Mouse (Mus musculus): ENCODE results near the gene Dynlt1b. TPM values are rescaled to one million over a fixed set of nuclear protein-coding genes. Genes with fewer than 3 reads are reported as not detected.
A peak's percentile ranks its signal among the peaks of the same experiment; 100 is the strongest.
"Not testable (repeated sequence)": the region's sequence is repeated elsewhere in the genome, so short reads cannot be mapped to it uniquely, and the experiment has no call there.

The Dynlt1b gene
- total RNA-seq, 1 experiment from 2014 or later, result 180 TPM

DNA sequence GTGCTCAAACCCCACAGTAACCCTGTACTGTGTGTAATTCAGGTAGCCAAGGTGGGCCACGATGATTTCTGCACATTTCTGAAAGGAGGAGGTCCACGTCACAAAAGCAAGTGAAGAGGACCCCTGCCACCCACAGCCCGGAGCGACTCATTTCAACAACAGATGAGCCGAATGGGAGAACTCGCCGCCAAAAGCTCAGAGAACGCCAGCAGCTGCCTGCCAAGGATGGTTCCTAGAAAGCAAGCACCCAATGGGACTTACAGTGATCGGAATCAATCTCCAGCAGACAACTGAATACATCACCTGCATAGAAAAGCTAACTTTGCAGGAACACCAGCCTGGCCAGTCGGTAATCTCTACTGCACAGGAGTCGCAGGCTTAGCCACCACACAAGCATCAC, 22.8 kb downstream of the Dynlt1b start:
- ATAC-seq (ENCODE audit: extremely low read depth, insufficient number of reproducible peaks, low FRiP score, poor library complexity, severe bottlenecking), result not testable (repeated sequence)

DNA sequence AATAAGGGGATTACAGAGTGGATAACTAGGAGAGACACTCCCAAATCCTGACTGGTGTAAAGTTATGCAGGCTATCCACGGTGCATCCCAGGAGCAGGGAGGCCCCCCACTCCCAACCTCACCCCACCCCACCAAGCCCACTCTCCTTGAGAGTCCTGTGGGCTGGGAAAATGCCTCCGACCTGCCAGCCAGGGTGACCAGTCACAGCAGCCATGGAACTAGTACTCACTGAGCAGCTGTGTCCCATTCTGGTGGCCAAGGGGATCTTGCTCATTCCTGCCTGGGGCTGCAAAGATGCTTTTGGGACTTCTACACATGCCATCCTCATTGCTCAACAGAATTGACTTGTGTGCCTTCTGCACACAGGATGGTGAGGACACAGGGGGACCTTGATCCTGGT, 24.8 kb downstream of the Dynlt1b start:
- ATAC-seq (ENCODE audit: extremely low read depth, insufficient number of reproducible peaks, low FRiP score, poor library complexity, severe bottlenecking), result not testable (repeated sequence)

DNA sequence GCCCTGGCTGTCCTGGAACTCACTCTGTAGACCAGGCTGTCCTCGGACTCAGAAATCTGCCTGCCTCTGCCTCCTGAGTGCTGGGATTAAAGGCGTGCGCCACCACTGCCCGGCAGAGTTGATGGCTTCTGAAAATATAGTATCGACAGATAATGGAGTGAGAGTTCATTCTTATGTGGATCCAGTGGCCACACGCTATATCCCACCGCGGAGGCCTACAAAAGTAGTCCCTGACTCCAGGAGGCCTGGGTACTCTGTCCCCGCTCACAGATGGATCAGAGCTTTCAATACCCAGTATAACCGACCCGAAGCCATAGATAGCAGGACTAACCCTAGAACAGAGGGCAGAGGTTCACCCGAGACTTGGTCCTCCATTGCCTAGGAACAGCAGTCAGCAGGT, 26.0 kb downstream of the Dynlt1b start:
- ATAC-seq (ENCODE audit: extremely low read depth, insufficient number of reproducible peaks, low FRiP score, poor library complexity, severe bottlenecking), result not testable (repeated sequence)

DNA sequence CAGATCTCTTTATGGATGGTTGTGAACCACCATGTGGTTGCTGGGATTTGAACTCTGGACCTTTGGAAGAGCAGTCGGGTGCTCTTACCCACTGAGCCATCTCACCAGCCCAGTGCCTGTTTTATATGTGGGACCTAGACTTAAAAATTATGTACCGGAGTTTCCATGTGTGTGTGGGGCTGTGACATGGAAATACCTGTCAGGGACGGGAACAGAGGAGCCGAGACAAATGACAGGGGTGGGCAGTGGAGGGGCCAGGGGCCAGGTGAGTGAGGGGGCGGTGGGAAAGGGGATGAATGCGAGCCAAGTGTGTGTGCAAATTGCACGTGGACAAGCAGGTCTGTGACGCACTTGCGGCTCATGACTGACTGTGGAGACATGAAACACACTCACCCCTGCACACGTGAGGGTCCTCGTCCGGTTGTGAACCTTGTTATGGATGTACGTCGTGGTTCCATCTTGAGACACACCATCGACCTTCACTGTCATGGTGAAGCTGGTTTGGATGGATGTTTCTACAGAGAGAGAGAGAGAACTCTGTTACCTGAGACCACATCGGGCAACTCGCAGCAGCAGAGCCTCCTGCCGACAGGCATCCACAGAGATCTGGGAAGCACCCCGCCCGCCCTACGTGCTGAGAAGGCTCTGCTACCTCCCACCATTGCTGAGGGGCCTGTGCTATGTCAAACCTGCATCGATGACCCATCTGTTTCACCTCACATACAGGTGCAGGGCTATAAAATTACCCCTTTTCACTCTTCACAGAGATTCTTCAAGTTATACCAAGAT, 26.9 kb downstream of the Dynlt1b start:
- not testable (repeated sequence) for ATAC-seq (ENCODE audit: extremely low read depth, insufficient number of reproducible peaks, low FRiP score, poor library complexity, severe bottlenecking)

DNA sequence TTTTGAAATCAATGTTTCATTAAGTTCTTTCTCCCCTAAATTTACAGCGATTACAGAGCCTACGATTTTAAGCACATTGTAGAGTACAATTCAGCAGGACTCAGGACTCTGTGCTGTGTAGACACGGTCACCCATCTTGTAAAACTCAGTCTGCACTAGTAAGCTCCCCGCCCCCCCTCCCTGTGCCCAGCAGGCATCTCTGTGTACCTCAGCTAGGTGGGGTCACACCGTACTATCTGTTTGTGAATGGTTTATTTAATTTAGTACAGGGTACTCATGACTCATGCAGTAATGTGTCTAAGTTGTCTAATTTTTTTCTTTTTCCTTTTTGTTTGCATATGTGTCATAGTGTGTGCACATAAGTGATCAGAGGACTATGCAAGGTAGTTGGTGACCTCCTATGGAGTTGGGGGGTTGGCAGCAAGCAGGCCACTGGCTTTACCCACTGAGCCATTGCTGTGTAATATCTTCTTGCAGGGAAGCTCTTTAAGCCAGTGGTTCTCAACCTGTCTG, 31.2 kb downstream of the Dynlt1b start:
- not testable (repeated sequence) for ATAC-seq (ENCODE audit: extremely low read depth, insufficient number of reproducible peaks, low FRiP score, poor library complexity, severe bottlenecking)

DNA sequence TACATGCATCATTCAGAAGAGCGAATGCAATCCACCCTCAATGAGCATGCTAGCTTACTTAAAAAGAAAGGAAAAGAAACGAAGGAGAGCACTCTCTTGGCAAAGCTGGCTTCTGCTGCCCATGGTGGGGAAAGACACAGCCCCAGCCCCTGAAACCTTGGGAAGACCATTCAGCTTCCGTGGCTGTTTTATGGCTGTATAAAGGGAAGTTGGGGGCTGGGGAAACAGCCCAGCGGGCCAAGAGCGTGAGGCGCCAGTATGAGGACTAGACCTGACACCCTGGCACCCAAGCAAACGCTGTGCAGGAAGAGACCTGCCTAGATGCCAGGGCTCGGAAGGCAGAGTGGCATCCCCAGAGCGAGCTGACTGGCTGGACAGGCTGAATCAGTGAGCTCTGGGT, 35.8 kb downstream of the Dynlt1b start:
- ATAC-seq (ENCODE audit: extremely low read depth, insufficient number of reproducible peaks, low FRiP score, poor library complexity, severe bottlenecking), result not testable (repeated sequence)

DNA sequence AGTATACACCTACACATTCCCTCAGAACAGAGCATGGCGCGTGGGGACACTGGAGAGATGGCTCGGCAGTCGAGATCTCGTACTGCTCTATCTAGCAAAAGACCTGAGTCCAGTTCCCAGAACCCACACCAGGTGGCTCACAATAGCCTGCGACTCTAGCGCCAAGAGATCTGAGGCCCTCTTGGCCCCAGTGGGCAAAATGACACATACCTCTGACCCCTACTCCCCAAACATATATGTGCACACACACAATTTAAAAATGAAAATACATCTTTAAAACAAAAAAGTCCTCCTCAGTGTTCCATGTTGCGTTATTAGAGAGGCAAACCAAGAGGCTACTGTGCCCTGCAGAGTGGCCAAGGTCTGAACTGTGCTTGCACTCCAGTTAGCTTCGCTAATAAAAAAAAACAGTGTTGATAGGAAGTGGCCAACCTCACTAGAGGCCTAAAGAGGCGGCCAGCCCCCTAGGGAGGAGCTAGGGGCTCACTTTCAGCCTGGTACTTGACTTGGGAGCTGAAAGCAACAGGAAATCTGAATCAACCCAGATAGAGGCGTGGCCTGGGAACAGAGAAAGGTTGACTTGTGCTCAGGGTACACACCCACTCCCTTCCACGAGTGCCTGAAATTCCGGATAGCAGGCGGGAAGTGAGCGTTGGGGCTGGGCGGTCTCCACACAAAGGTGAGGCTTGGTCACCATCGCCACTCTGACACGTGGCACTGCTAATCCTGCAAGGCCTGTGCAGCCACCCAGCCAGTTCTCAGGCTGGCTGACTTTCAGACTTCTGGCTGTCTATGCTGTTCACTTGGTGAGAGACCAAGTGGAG, 37.9 kb downstream of the Dynlt1b start:
- ATAC-seq (ENCODE audit: extremely low read depth, insufficient number of reproducible peaks, low FRiP score, poor library complexity, severe bottlenecking), result not testable (repeated sequence)

DNA sequence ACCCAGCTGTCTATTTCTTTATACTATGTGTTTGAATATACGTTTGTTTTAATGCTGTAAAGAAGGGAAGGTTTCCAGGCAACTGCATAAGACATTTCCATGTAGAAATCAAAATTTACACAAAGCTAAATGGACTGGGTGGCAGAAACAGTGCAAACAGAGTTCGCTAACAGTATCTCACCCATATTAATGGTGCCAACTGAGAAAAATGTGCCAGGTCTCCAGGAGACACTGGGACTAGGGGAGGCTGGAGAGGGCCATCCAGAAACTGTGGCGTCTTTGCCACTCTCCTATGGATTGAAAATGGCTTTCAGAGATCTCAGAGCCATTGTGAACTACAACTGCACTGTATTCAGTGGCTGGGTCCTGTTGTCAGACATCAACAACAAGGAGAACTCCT, 40.1 kb downstream of the Dynlt1b start:
- ATAC-seq (ENCODE audit: extremely low read depth, insufficient number of reproducible peaks, low FRiP score, poor library complexity, severe bottlenecking), result not testable (repeated sequence)

DNA sequence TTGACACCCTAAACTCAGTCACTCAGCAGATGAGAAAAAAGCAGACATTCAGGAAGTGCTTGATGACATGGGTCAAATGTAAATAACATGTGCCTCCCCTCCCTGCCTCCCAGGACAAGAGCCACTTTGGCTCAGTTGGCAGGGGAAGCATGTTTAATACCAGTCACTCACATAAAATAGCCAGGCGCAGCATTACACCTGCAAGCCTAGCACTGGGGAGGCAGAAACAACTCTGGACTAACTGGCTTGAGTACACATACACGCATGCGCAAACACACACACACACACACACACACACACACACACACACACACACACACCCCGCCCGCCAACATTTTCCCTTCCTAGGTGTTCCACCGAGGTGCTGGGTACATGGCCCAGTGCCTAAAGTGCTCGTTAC, 40.8 kb downstream of the Dynlt1b start:
- ATAC-seq (ENCODE audit: extremely low read depth, insufficient number of reproducible peaks, low FRiP score, poor library complexity, severe bottlenecking), result not testable (repeated sequence)

DNA sequence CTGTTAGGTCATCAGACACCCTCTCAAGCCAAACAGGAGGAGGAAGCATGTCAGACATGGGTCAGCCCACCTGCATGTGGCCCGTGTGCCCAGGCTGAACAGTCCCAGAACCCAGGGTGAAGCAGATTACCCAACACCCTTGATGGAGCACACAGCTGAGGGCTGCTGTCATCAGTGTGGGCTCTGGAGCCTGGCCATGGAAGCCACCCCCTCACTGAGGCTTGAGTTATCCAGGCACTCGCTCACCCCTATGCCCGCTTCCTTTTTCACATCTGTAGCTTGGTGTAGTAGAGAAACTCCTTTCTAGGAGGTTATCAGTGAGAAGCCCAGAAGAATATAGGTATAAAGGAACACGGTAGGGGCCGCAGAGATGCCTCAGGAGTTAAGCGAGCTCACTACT, 45.4 kb downstream of the Dynlt1b start:
- not testable (repeated sequence) for ATAC-seq (ENCODE audit: extremely low read depth, insufficient number of reproducible peaks, low FRiP score, poor library complexity, severe bottlenecking)

DNA sequence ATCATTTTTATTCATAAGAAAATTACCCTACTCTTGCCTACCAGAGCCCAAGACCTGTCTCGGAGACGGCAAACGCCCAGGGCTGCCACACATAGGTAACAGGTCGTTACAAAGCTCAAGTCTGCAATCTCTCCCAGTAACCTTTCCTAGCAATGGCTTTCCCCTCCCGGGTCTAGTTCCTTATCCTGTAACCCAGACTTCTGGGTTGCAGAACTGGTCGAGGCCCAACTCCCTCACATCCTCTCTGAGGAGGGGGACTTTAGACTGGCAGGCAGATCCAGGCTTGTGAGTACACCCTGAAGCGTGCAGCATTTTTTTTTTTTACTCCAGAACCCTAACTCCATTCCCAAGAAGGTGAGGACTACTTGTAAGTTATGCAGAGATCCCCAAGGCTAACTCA, 46.0 kb downstream of the Dynlt1b start:
- not testable (repeated sequence) for ATAC-seq (ENCODE audit: extremely low read depth, insufficient number of reproducible peaks, low FRiP score, poor library complexity, severe bottlenecking)

DNA sequence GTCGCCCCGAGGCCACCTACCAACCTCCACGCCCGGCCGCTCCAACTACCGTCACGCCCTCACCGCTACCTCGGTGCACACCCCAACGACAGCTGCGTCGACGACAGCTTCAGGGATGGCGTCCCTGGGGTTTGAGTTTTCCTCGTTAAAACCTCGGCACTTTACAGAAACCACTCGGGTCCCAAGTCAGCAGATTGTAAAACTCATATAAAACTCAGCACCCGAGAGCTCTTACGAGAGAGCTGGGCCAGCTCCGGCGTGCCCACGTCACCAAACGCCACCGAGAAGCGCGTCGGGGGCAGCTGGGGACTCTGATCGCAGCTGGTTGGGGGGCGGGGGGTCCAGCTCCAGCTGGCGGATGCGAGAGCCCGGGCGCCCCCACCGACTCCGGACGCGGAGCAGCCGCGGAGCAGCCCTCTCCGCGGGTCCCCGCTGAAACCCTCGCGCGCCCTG, 46.6 kb downstream of the Dynlt1b start:
- not testable (repeated sequence) for ATAC-seq (ENCODE audit: extremely low read depth, insufficient number of reproducible peaks, low FRiP score, poor library complexity, severe bottlenecking)

DNA sequence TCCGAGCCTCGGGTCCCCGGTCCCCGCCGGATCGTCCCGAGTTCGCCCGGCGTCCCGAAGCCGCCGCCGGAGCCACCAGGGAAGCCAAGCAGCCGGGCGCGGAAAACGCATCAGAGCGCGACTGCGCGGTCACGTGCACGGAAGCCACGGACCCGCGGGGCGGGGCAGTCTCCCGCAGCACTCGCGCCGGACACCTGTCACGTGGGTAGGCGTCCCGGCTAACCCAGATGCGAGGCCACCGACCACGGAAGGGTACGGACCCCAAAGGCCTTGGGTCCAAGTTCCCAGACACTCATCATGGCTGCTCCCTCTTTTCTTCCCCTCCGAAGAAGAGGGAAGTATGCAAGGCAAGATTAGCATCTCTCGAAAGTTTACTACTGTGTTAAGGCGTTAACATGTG, 47.1 kb downstream of the Dynlt1b start:
- ATAC-seq (ENCODE audit: extremely low read depth, insufficient number of reproducible peaks, low FRiP score, poor library complexity, severe bottlenecking), result 0 out of 2 replicates have a peak, but pooled peaks have one; percentile 13

DNA sequence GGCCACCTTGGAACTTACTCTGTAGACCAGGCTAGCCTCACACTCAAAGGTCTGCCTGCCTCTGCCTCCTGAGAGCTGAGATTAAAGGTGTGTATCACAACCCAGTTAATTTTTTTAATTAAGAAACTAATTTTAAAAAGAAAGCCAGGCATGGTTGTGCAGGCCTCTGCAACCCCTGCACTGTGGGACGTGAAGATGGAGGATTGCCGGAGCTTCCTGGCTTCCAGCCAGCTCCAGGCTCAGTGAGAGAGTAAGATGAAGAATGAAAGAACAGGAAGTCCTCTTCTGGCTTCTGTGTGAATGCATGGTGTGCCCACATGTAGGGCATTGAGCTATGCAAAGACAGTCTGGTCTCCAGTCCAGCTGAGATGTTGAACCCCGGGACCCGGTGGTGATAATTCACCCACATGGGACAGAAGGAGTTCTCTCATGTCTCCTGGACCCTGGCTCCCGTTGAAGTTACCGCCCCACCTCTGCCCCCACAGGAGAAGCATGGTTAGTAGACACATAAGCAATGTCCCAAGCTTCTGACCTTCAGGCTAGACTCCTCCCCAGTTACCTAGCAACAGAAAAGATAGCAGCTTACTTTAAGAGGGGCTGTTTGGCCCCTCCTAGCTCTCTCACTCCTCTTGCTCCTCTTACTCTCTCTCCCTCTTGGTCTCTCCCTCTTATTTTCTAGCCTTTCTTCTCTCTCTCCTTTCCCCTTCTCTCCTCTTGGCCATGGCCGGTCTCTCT, 51.1 kb downstream of the Dynlt1b start:
- not testable (repeated sequence) for ATAC-seq (ENCODE audit: extremely low read depth, insufficient number of reproducible peaks, low FRiP score, poor library complexity, severe bottlenecking)

DNA sequence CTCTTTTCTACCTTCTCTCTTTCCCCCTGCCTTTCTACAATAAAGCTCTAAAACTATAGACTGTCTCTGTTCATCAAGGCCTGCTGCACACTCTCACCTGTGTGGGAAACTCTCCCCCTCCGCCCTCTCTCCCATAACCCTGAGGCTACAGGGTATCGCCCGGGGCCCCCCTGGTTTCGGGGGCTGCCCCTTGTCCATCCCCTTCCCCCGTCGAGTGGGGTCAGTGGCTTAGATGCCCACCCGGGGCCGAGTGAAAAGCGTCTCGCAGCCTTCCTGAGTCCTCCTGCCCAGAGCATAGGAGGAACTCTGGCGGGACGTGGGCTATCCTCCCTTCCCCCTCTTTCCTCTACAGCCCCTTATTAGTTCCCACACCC, 51.7 kb downstream of the Dynlt1b start:
- ATAC-seq (ENCODE audit: extremely low read depth, insufficient number of reproducible peaks, low FRiP score, poor library complexity, severe bottlenecking), result not testable (repeated sequence)

DNA sequence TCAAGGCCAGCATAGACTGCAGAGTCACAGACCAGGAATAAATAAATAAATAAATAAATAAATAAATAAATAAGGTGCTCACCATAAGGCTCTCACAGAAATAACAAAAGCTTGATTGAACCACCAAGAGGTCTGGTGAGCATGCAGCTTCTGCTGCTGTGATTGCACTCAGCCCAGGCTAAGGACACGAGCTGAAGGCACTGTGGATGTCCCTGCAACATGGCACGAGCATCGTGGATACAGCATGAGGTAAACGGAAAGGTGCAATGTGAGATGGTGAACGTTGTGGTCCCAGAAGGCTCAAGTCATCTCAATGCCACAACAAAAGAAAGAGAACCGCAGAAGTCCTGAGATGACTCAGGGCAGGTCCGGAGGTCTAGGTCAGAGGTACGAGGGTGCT, 52.3 kb downstream of the Dynlt1b start:
- ATAC-seq (ENCODE audit: extremely low read depth, insufficient number of reproducible peaks, low FRiP score, poor library complexity, severe bottlenecking), result not testable (repeated sequence)

Data from neutrophil, adult 5-6 weeks (primary cell).